Mouse (Mus musculus) G1E-ER4 (cell line): ENCODE measurements around the gene Pole2. TPM values are rescaled to one million over a fixed set of nuclear protein-coding genes. Genes with fewer than 3 reads are reported as not detected.

Source experiments
- GATA1 ChIP-seq: IDR thresholded peaks from one replicate; pipeline ENCODE4 v1.8.0; 2012; ENCODE audit warnings: low read length, inconsistent platforms
- polyA plus RNA-seq: library from polyadenylated mRNA; stranded (reverse); fragments of >175 nt; gene quantifications from 2 replicates; pipeline ENCODE4 v1.2.3, GENCODE M21; 2012

The Pole2 gene
- polyA plus RNA-seq, 1 experiment, result 11.1 TPM

- no peak for TF ChIP-seq GATA1
These were observed 31.3 kb downstream of the Pole2 start, which contains the start of gene Gm49383 for GRCm38 (mm10) chr12:69196444-69197377. Gene Gm49383 (minus strand): TSS chr12:69197104.

- no peak for TF ChIP-seq GATA1
These were observed 35.4 kb downstream of the Pole2 start for GRCm38 (mm10) chr12:69192637-69193036.

GRCm38 (mm10) chr12:69191396-69191795 is 36.6 kb downstream of the Pole2 start:
- TF ChIP-seq GATA1, result no peak

GRCm38 (mm10) chr12:69190522-69190921 is 37.5 kb downstream of the Pole2 start:
- TF ChIP-seq GATA1, result no peak

- TF ChIP-seq GATA1, result no peak
These were observed 37.9 kb downstream of the Pole2 start for GRCm38 (mm10) chr12:69190074-69190473.

- no peak for TF ChIP-seq GATA1
These were observed 41.1 kb downstream of the Pole2 start for GRCm38 (mm10) chr12:69186811-69187471.

- TF ChIP-seq GATA1, result no peak
These were observed 42.6 kb downstream of the Pole2 start for GRCm38 (mm10) chr12:69185371-69185770.

- no peak for TF ChIP-seq GATA1
These were observed 43.4 kb downstream of the Pole2 start for GRCm38 (mm10) chr12:69184342-69185295.

GRCm38 (mm10) chr12:69183583-69184308 is 44.2 kb downstream of the Pole2 start, which contains the start of the genes Rpl36al and Mgat2:
Gene Rpl36al (minus strand): TSS chr12:69184083.
Gene Mgat2 (plus strand): TSS chr12:69184157.
- no peak for TF ChIP-seq GATA1

GRCm38 (mm10) chr12:69181800-69182199 is 46.2 kb downstream of the Pole2 start:
- no peak for TF ChIP-seq GATA1

- no peak for TF ChIP-seq GATA1
These were observed 48.6 kb downstream of the Pole2 start for GRCm38 (mm10) chr12:69179371-69179770.

GRCm38 (mm10) chr12:69177526-69177925 is 50.5 kb downstream of the Pole2 start:
- TF ChIP-seq GATA1, result no peak

- no peak for TF ChIP-seq GATA1
These were observed 52.0 kb downstream of the Pole2 start for GRCm38 (mm10) chr12:69175975-69176374.

- TF ChIP-seq GATA1, result no peak
These were observed 56.7 kb downstream of the Pole2 start for GRCm38 (mm10) chr12:69171307-69171706.
